ENCODE assay signal across 1 mouse cellular context in genomic region chr2:34962211-34962610, GRCm38 (mm10).
TF ChIP-seq lines count a peak whose summit lies in the region.

No protein-coding gene starts in this region.

TF ChIP-seq in CH12.LX, 34 proteins besides CTCF, POLR2A, EP300 and RAD21 (continued from another document):
- TF ChIP-seq TCF12 (IDR thresholded peaks at IDR 0.05; ENCODE audit: low read depth, low read length) (no peak), PAX5 (IDR thresholded peaks at IDR 0.05; ENCODE audit: low read length) (no peak), MEF2A (IDR thresholded peaks at IDR 0.05; ENCODE audit: borderline replicate concordance, low read depth, low read length) (no peak), ETS1 (conservative IDR thresholded peaks at IDR 0.05; ENCODE audit: low read depth, low read length) (0 out of 2 replicates have a peak, but pooled peaks have one; percentile 18), MAFK (IDR thresholded peaks at IDR 0.05; ENCODE audit: insufficient replicate concordance, low read length) (no peak), CHD1 (IDR thresholded peaks at IDR 0.05; ENCODE audit: low read depth, low read length) (no peak), SIN3A (IDR thresholded peaks at IDR 0.05; ENCODE audit: low read length) (no peak)
